Mouse (Mus musculus) neural tube, embryonic 11.5 days (tissue): ENCODE results near the gene Pip5k1c. TPM values are rescaled to one million over a fixed set of nuclear protein-coding genes. Genes with fewer than 3 reads are reported as not detected.

Experiments
- ATAC-seq: fragments of 200-750 bp; cut with Nextera tagmentation; 2 replicates; pipeline ENCODE4 v1.8.0; 2017; ENCODE audit warnings: moderate number of reproducible peaks, mild to moderate bottlenecking, moderate TSS enrichment, moderate library complexity; ENCODE audit not compliant: insufficient read depth, low FRiP score, low TSS enrichment
- DNase-seq: peaks from one replicate; pipeline ENCODE4 v3.0.0-alpha.2; 2015; ENCODE audit warnings: low spot score
- H3K27ac ChIP-seq: fragments of 300-500 bp; sonication (generic); 2 replicates; pipeline ENCODE4 v1.5.1; 2014; ENCODE audit warnings: low read depth, mild to moderate bottlenecking, low read length
- H3K27me3 ChIP-seq: fragments of 300-500 bp; sonication (generic); 2 replicates; pipeline ENCODE4 v1.6.1; 2014; ENCODE audit warnings: mild to moderate bottlenecking, low read length, mixed read lengths; ENCODE audit not compliant: control insufficient read depth, insufficient read depth
- H3K36me3 ChIP-seq: fragments of 300-500 bp; sonication (generic); 2 replicates; pipeline ENCODE4 v1.6.1; 2014; ENCODE audit warnings: mild to moderate bottlenecking, low read length, moderate library complexity, mixed read lengths; ENCODE audit not compliant: control insufficient read depth, insufficient read depth
- H3K4me1 ChIP-seq: fragments of 300-500 bp; sonication (generic); 2 replicates; pipeline ENCODE4 v1.6.1; 2014; ENCODE audit warnings: low read length, mixed read lengths; ENCODE audit not compliant: control insufficient read depth, insufficient read depth
- H3K4me2 ChIP-seq: fragments of 300-500 bp; sonication (generic); 2 replicates; pipeline ENCODE4 v1.6.1; 2014; ENCODE audit warnings: low read depth, mild to moderate bottlenecking, moderate library complexity
- H3K4me3 ChIP-seq: fragments of 300-500 bp; sonication (generic); 2 replicates; pipeline ENCODE4 v1.5.1; 2014; ENCODE audit warnings: low read depth, low read length
- H3K9ac ChIP-seq: fragments of 300-500 bp; sonication (generic); 2 replicates; pipeline ENCODE4 v1.6.1; 2014; ENCODE audit warnings: mild to moderate bottlenecking, low read length
- H3K9me3 ChIP-seq: fragments of 300-500 bp; sonication (generic); 2 replicates; pipeline ENCODE4 v1.6.1; 2016; ENCODE audit warnings: low read length; ENCODE audit not compliant: control insufficient read depth
- WGBS: fragments of 180-500 bp; shearing (Covaris S2); extraction: QIAGEN DNeasy Blood & Tissue Kit; methylation state at CpG from one replicate; pipeline ENCODE4 v1.1.7; 2014; 5-methylcytosine and 5-hydroxymethylcytosine counted together
- polyA plus RNA-seq: library from polyadenylated mRNA; unstranded; fragments of >200 nt; fragmentation: Nextera tagmentation; extraction: Ambion mirVana; gene quantifications from 2 replicates; pipeline ENCODE4 v1.2.1, GENCODE M21; 2014

Pip5k1c gene
- polyA plus RNA-seq, 1 experiment from 2014 or later: 64.6 TPM

GRCm38 (mm10) chr10:81302781-81303218, 10.0 kb downstream of the Pip5k1c start:
- Histone ChIP-seq H3K4me3 (no peak overlapping the region), H3K4me1 (no peaks in the 10 kb centered on the region; the same call in 1 of the 2 replicates), H3K27me3 (no peaks in the 10 kb centered on the region), H3K4me2 (no peak overlapping the region), H3K9ac (no peak overlapping the region), H3K36me3 (peaks cover 11% of the 10 kb centered on the region), H3K9me3 (no peaks in the 10 kb centered on the region), H3K27ac (0 out of 2 replicates have a peak overlapping the region, but pooled peaks have one; percentile 20)
- DNase-seq (no peak), ATAC-seq (no peak)
- 83% methylated on average over 14 of the region's 14 CpGs for WGBS

GRCm38 (mm10) chr10:81303258-81303657, 10.5 kb downstream of the Pip5k1c start:
- Histone ChIP-seq H3K9me3 (no peaks in the 10 kb centered on the region), H3K4me1 (no peaks in the 10 kb centered on the region; the same call in 1 of the 2 replicates), H3K9ac (no peak overlapping the region), H3K4me3 (no peak overlapping the region), H3K36me3 (peaks cover 16% of the 10 kb centered on the region), H3K4me2 (no peak overlapping the region), H3K27me3 (no peaks in the 10 kb centered on the region), H3K27ac (0 out of 2 replicates have a peak overlapping the region, but pooled peaks have one; percentile 20)
- DNase-seq (no peak), ATAC-seq (no peak)
- WGBS: 82% methylated on average over 10 of the region's 10 CpGs

GRCm38 (mm10) chr10:81303761-81304160, 11.0 kb downstream of the Pip5k1c start:
- DNase-seq (no peak), ATAC-seq (no peak)
- Histone ChIP-seq H3K36me3 (peaks cover 18% of the 10 kb centered on the region), H3K4me3 (no peak overlapping the region), H3K27me3 (no peaks in the 10 kb centered on the region), H3K4me2 (no peak overlapping the region), H3K9ac (no peak overlapping the region), H3K4me1 (no peaks in the 10 kb centered on the region; the same call in 1 of the 2 replicates), H3K27ac (no peak overlapping the region), H3K9me3 (no peaks in the 10 kb centered on the region)
- WGBS: 83% methylated on average over 7 of the region's 7 CpGs

- H3K4me3 ChIP-seq: no peak overlapping the region
- H3K36me3 ChIP-seq: peaks cover 27% of the 10 kb centered on the region
- H3K9me3 ChIP-seq: no peaks in the 10 kb centered on the region
- H3K27me3 ChIP-seq: no peaks in the 10 kb centered on the region
- peak; percentile 51; the same call in 1 of the 2 replicates for ATAC-seq
- WGBS: 25% methylated on average over 7 of the region's 9 CpGs
- no peak overlapping the region for H3K9ac ChIP-seq
- no peak overlapping the region for H3K27ac ChIP-seq
- no peaks in the 10 kb centered on the region; the same call in 1 of the 2 replicates for H3K4me1 ChIP-seq
- no peak overlapping the region for H3K4me2 ChIP-seq
- DNase-seq: peak; percentile 48
Observed at GRCm38 (mm10) chr10:81304597-81305238, 12.0 kb downstream of the Pip5k1c start.

GRCm38 (mm10) chr10:81305663-81306062, 12.9 kb downstream of the Pip5k1c start:
- peaks cover 33% of the 10 kb centered on the region for H3K36me3 ChIP-seq
- H3K27me3 ChIP-seq: no peaks in the 10 kb centered on the region
- no peak overlapping the region for H3K9ac ChIP-seq
- WGBS: 94% methylated on average over 14 of the region's 14 CpGs
- no peaks in the 10 kb centered on the region; the same call in 1 of the 2 replicates for H3K4me1 ChIP-seq
- no peak overlapping the region for H3K4me2 ChIP-seq
- no peak for ATAC-seq
- no peak for DNase-seq
- H3K4me3 ChIP-seq: no peak overlapping the region
- no peak overlapping the region for H3K27ac ChIP-seq
- no peaks in the 10 kb centered on the region for H3K9me3 ChIP-seq

GRCm38 (mm10) chr10:81306173-81306668, 13.5 kb downstream of the Pip5k1c start:
- H3K9me3 ChIP-seq: no peaks in the 10 kb centered on the region
- WGBS: 96% methylated on average over 12 of the region's 12 CpGs
- ATAC-seq: no peak
- H3K4me3 ChIP-seq: no peak overlapping the region
- H3K27ac ChIP-seq: no peak overlapping the region
- no peak overlapping the region for H3K4me2 ChIP-seq
- H3K27me3 ChIP-seq: no peaks in the 10 kb centered on the region
- no peak overlapping the region for H3K9ac ChIP-seq
- DNase-seq: no peak
- peaks cover 36% of the 10 kb centered on the region for H3K36me3 ChIP-seq
- H3K4me1 ChIP-seq: no peaks in the 10 kb centered on the region; the same call in 1 of the 2 replicates

- DNase-seq: no peak
- no peak overlapping the region for H3K4me3 ChIP-seq
- no peak overlapping the region for H3K9ac ChIP-seq
- ATAC-seq: no peak
- H3K27me3 ChIP-seq: no peaks in the 10 kb centered on the region
- H3K27ac ChIP-seq: no peak overlapping the region
- H3K36me3 ChIP-seq: peaks cover 37% of the 10 kb centered on the region
- H3K9me3 ChIP-seq: no peaks in the 10 kb centered on the region
- WGBS: 95% methylated on average over 21 of the region's 21 CpGs
- no peak overlapping the region for H3K4me2 ChIP-seq
- no peaks in the 10 kb centered on the region; the same call in 1 of the 2 replicates for H3K4me1 ChIP-seq
Observed at GRCm38 (mm10) chr10:81306837-81307682, 14.3 kb downstream of the Pip5k1c start.

GRCm38 (mm10) chr10:81309571-81309970, 16.8 kb downstream of the Pip5k1c start:
- Histone ChIP-seq H3K4me2 (no peak overlapping the region), H3K27me3 (no peaks in the 10 kb centered on the region), H3K36me3 (peaks cover 47% of the 10 kb centered on the region), H3K9ac (no peak overlapping the region), H3K4me1 (no peaks in the 10 kb centered on the region), H3K9me3 (no peaks in the 10 kb centered on the region), H3K4me3 (no peak overlapping the region), H3K27ac (no peak overlapping the region)
- 95% methylated on average over 5 of the region's 5 CpGs for WGBS
- no peak for ATAC-seq
- DNase-seq: no peak
